Mouse (Mus musculus) testis, adult 2 months (tissue): ENCODE measurements at regions not wholly inside any gene's neighbourhood (a gene's known extent, or its start where the extent isn't known, plus 50 kb on each side); places are given as distances from the start of the nearest gene placed in this dataset.

Experiments used
- CTCF ChIP-seq: fragments of 200-500 bp; IDR thresholded peaks from 2 replicates; pipeline ENCODE4 v1.5.1; 2012; ENCODE audit warnings: low read depth, mild to moderate bottlenecking, inconsistent platforms, low read length, moderate library complexity; ENCODE audit not compliant: control insufficient read depth, insufficient read depth, insufficient replicate concordance
- POLR2A ChIP-seq: fragments of 200-500 bp; IDR thresholded peaks from 2 replicates; pipeline ENCODE4 v1.6.1; 2012; ENCODE audit warnings: low read depth, mild to moderate bottlenecking, inconsistent platforms, low read length, moderate library complexity; ENCODE audit not compliant: control insufficient read depth

- no peak for TF ChIP-seq CTCF
- TF ChIP-seq POLR2A = no peak
These were observed 84.2 kb upstream of the Ift57 start for GRCm38 (mm10) chr16:49614801-49615200.
